ENCODE assay signal across 20 mouse cellular contexts in the genomic region with DNA sequence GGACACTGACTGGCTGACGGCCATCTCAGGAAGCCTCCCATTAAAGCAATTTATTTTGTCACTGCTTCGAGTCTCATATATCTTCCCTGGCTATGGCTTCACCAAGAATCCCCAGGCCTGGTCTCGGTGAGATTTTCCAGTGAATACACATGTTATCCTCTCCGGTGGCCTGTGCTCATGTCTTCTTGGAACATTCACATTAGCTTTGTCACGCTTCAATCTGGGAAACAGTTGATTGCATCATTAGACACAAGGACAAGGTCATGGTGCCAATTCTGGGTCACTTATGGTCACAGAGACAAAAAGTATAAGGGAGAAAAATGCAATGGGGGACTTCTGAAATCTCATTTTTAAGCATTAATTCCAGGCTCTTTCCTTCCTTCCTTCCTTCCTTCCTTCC. TPM values are rescaled to one million over a fixed set of nuclear protein-coding genes. Genes with fewer than 3 reads are reported as not detected.
"Had no signal": no experiment of that assay in that cellular context is flagged by ENCODE, and none has a peak within 500 bp of the region (broad histone marks: within the 10 kb centered on the region; RNA-seq: fewer than 3 reads in every experiment).

No protein-coding gene starts in this region.

- H3K9ac ChIP-seq: limb, embryonic 13.5 days; liver, embryonic 13.5 days; lung, embryonic 15.5 days; midbrain, embryonic 13.5 days; stomach, embryonic 15.5 days had no signal

- H3K36me3 ChIP-seq: limb, embryonic 13.5 days; liver, embryonic 13.5 days; lung, embryonic 15.5 days; midbrain, embryonic 10.5 days; midbrain, embryonic 13.5 days; stomach, embryonic 15.5 days had no signal

- H3K9me3 ChIP-seq: limb, embryonic 13.5 days; liver, embryonic 13.5 days; lung, embryonic 15.5 days; megakaryocyte, embryonic 14.5 days; midbrain, embryonic 10.5 days; midbrain, embryonic 13.5 days; stomach, embryonic 15.5 days had no signal

- H3K27me3 ChIP-seq: limb, embryonic 13.5 days; liver, embryonic 13.5 days; lung, embryonic 15.5 days; midbrain, embryonic 13.5 days; stomach, embryonic 15.5 days had no signal

- H3K27ac ChIP-seq: limb, embryonic 13.5 days; liver, embryonic 13.5 days; lung, embryonic 15.5 days; midbrain, embryonic 10.5 days; midbrain, embryonic 13.5 days; stomach, embryonic 15.5 days had no signal

- ATAC-seq: intestine, embryonic 16.5 days; midbrain, embryonic 13.5 days had no signal

- H3K4me3 ChIP-seq: limb, embryonic 13.5 days; liver, embryonic 13.5 days; lung, embryonic 15.5 days; megakaryocyte, embryonic 14.5 days; midbrain, embryonic 10.5 days; midbrain, embryonic 13.5 days; stomach, embryonic 15.5 days had no signal

- H3K4me1 ChIP-seq: limb, embryonic 13.5 days; megakaryocyte, embryonic 14.5 days; midbrain, embryonic 13.5 days; stomach, embryonic 15.5 days had no signal

- H3K4me2 ChIP-seq: limb, embryonic 13.5 days; liver, embryonic 13.5 days; lung, embryonic 15.5 days; midbrain, embryonic 13.5 days; stomach, embryonic 15.5 days had no signal

- DNase-seq: kidney, adult 18-20 months; kidney, postnatal 10 days; kidney, postnatal 36 days; left cerebral cortex, postnatal 4 days; liver, embryonic 13.5 days; lung, adult 18-20 months; lung, postnatal 10 days; lung, postnatal 36 days; right cerebral cortex, postnatal 25 days; spleen, adult 18-20 months; thymus, postnatal 25 days had no signal

RNA-seq across cellular contexts. Expression of a gene that starts 55.9 kb away (rescaled TPM):
- total RNA-seq: left cerebral cortex, postnatal 4 days; midbrain, postnatal 0 days had no signal
- polyA plus RNA-seq: limb, embryonic 13.5 days; midbrain, embryonic 10.5 days; midbrain, embryonic 13.5 days; thymus, postnatal 0 days had no signal
